Mouse (Mus musculus) cerebellum, postnatal 25 days (tissue): ENCODE data around the gene Srp9.
"Not testable (repeated sequence)": the region's sequence is repeated elsewhere in the genome, so short reads cannot be mapped to it uniquely, and the experiment has no call there.

Source experiments
- DNase-seq, 2 experiments: peaks; one replicate each; pipeline ENCODE4 v3.0.0; 2021; ENCODE audit warnings: mixed read lengths in 2 of 2

Gene Srp9

GRCm38 (mm10) chr1:182148864-182149514, 24.5 kb downstream of the Srp9 start:
- no peak for DNase-seq

GRCm38 (mm10) chr1:182149966-182150365, 25.4 kb downstream of the Srp9 start:
- no peak for DNase-seq

GRCm38 (mm10) chr1:182157734-182158133, 33.2 kb downstream of the Srp9 start:
- no peak for DNase-seq

- DNase-seq = no peak
Observed at GRCm38 (mm10) chr1:182159575-182159974, 35.0 kb downstream of the Srp9 start.

GRCm38 (mm10) chr1:182162951-182163350, 38.4 kb downstream of the Srp9 start:
- DNase-seq = no peak

- no peak for DNase-seq
Observed at GRCm38 (mm10) chr1:182164386-182164785, 39.8 kb downstream of the Srp9 start, which contains the start of gene Vmn1r1. Gene Vmn1r1, minus strand, starts transcription at chr1:182164486.

GRCm38 (mm10) chr1:182170206-182170605, 45.7 kb downstream of the Srp9 start:
- DNase-seq = not testable (repeated sequence)

- not testable (repeated sequence) for DNase-seq
Observed at GRCm38 (mm10) chr1:182176985-182177384, 52.4 kb downstream of the Srp9 start.

- no peak for DNase-seq
Observed at GRCm38 (mm10) chr1:182181456-182182305, 57.1 kb downstream of the Srp9 start.
